26 mouse cellular contexts compared by ENCODE assay signal in the genomic region with DNA sequence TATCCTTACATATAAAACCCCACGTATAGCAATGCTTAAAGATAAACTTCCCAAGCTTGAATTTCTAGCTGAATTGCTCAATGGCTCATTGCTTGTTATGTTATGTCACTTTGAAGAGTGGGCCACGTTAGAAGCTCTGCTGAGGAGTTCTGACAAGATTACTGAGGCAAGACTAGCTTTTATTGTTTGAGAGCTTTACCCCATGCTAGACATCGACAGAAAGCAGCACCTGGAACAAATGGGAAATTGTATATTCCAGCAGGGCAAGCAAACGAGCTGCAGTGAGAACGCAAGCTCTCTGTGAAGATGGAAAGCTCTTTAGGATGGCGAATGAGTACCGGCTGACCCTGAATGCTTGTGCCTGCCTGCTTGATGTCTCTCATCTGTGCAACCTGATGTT.
"Had no signal": no experiment of that assay in that cellular context is flagged by ENCODE, and none has a peak within 500 bp of the region (broad histone marks: within the 10 kb centered on the region; RNA-seq: fewer than 3 reads in every experiment).

No protein-coding gene starts in this region.

- H3K27me3 ChIP-seq: limb, embryonic 13.5 days; liver, embryonic 12.5 days; liver, embryonic 15.5 days; lung, embryonic 15.5 days; megakaryocyte, embryonic 14.5 days; midbrain, embryonic 13.5 days had no signal

- H3K4me1 ChIP-seq: limb, embryonic 13.5 days; liver, embryonic 12.5 days; liver, embryonic 15.5 days; lung, embryonic 15.5 days; midbrain, embryonic 10.5 days; midbrain, embryonic 13.5 days; neural tube, embryonic 13.5 days had no signal

- H3K4me3 ChIP-seq: layer of hippocampus, adult 2 months; limb, embryonic 10.5 days; limb, embryonic 13.5 days; liver, embryonic 12.5 days; liver, embryonic 15.5 days; lung, embryonic 15.5 days; megakaryocyte, embryonic 14.5 days; midbrain, embryonic 10.5 days; midbrain, embryonic 13.5 days; myocyte; neural tube, embryonic 13.5 days had no signal

- H3K9me3 ChIP-seq: limb, embryonic 10.5 days; limb, embryonic 13.5 days; liver, embryonic 12.5 days; liver, embryonic 15.5 days; lung, embryonic 15.5 days; megakaryocyte, embryonic 14.5 days; midbrain, embryonic 10.5 days; midbrain, embryonic 13.5 days; neural tube, embryonic 13.5 days had no signal

- H3K27ac ChIP-seq: layer of hippocampus, adult 2 months; limb, embryonic 10.5 days; limb, embryonic 13.5 days; liver, embryonic 12.5 days; liver, embryonic 15.5 days; lung, embryonic 15.5 days; midbrain, embryonic 10.5 days; midbrain, embryonic 13.5 days; neural tube, embryonic 13.5 days; stomach, postnatal 0 days had no signal

- DNase-seq: kidney, adult 11 months; kidney, postnatal 25 days; layer of hippocampus, adult 9-11 months; liver; lung, adult 18-20 months; lung, postnatal 10 days; lung, postnatal 36 days; right cerebral cortex, adult 18-20 months; right cerebral cortex, postnatal 14 days; right cerebral cortex, postnatal 4 days; thymus, adult 2 months; thymus, postnatal 14 days; thymus, postnatal 4 days had no signal

- H3K36me3 ChIP-seq: limb, embryonic 10.5 days; limb, embryonic 13.5 days; liver, embryonic 12.5 days; liver, embryonic 15.5 days; lung, embryonic 15.5 days; midbrain, embryonic 10.5 days; midbrain, embryonic 13.5 days; neural tube, embryonic 13.5 days had no signal

- ATAC-seq: liver, embryonic 12.5 days; midbrain, embryonic 13.5 days; midbrain, embryonic 16.5 days had no signal

- H3K9ac ChIP-seq: limb, embryonic 13.5 days; liver, embryonic 12.5 days; liver, embryonic 15.5 days; lung, embryonic 15.5 days; midbrain, embryonic 13.5 days; neural tube, embryonic 13.5 days had no signal

- H3K4me2 ChIP-seq: limb, embryonic 13.5 days; liver, embryonic 12.5 days; liver, embryonic 15.5 days; lung, embryonic 15.5 days; midbrain, embryonic 13.5 days; neural tube, embryonic 13.5 days had no signal
